Mouse (Mus musculus) brain, embryonic 14.5 days (tissue): Measurements from ENCODE around the gene Hoxd12.

Experiments used
- CTCF ChIP-seq: fragments of 200-500 bp; IDR thresholded peaks from 2 replicates; pipeline ENCODE4 v1.5.1; 2012; ENCODE audit warnings: inconsistent platforms, mild to moderate bottlenecking, moderate library complexity, borderline replicate concordance; ENCODE audit not compliant: insufficient read depth, insufficient read length; ENCODE audit errors: extremely low read depth
- POLR2A ChIP-seq: fragments of 200-500 bp; IDR thresholded peaks from 2 replicates; pipeline ENCODE4 v1.6.1; 2012; ENCODE audit warnings: mild to moderate bottlenecking, inconsistent platforms, borderline replicate concordance; ENCODE audit not compliant: poor library complexity, insufficient read depth, insufficient read length, severe bottlenecking; ENCODE audit errors: extremely low read depth

DNA sequence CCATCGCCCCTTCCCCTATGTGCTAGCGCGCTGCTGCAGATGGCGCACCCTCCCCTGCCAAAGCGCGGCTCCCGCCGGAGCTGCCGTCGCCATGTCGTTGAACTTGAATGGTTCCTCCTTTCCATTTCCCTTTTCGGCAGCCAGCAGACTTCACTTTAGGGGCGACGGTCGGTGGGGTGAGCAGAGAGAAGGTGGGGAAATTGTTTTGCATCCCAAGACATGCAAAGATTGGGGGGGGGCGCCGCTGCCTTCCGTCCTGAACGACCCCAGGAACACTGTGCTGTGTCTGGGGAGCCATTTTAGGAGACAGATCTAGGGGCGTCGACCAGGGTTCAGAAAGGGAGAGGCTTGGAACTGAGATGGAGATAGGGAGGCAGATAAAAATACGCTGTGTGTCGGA is 5.2 kb downstream of the Hoxd12 start:
- no peak for TF ChIP-seq CTCF
- no peak for TF ChIP-seq POLR2A
